Mouse (Mus musculus): ENCODE results near the gene F5. TPM values are rescaled to one million over a fixed set of nuclear protein-coding genes. Genes with fewer than 3 reads are reported as not detected.
"Not testable (repeated sequence)": the region's sequence is repeated elsewhere in the genome, so short reads cannot be mapped to it uniquely, and the experiment has no call there.

The F5 gene
- polyA plus RNA-seq, 1 experiment from 2014 or later: 0.04 TPM

GRCm38 (mm10) chr1:164215097-164215496, 63.5 kb downstream of the F5 start:
- ATAC-seq: no peak
- peaks cover 7% of the 10 kb centered on the region; the same call in 1 of the 2 replicates for H3K4me1 ChIP-seq (replicated peaks; ENCODE audit: control insufficient read depth, insufficient read depth, low read length)
- no peak overlapping the region for H3K4me3 ChIP-seq (replicated peaks; ENCODE audit: low read length)
- WGBS: 90% methylated on average over 3 of the region's 3 CpGs
- H3K4me2 ChIP-seq (ENCODE audit: low read length): no peak overlapping the region
- no peak overlapping the region for H3K27ac ChIP-seq (ENCODE audit: low read length)
- no peaks in the 10 kb centered on the region for H3K36me3 ChIP-seq (ENCODE audit: control insufficient read depth, insufficient read depth)
- H3K27me3 ChIP-seq (replicated peaks; ENCODE audit: control insufficient read depth, insufficient read depth, low read length): no peaks in the 10 kb centered on the region
- H3K9ac ChIP-seq (replicated peaks; ENCODE audit: low read depth, low read length): no peak overlapping the region
- no peaks in the 10 kb centered on the region for H3K9me3 ChIP-seq (ENCODE audit: control insufficient read depth, low read length)

GRCm38 (mm10) chr1:164215540-164215939, 63.9 kb downstream of the F5 start:
- no peaks in the 10 kb centered on the region for H3K27me3 ChIP-seq (replicated peaks; ENCODE audit: control insufficient read depth, insufficient read depth, low read length)
- H3K27ac ChIP-seq (ENCODE audit: low read length): no peak overlapping the region
- H3K4me2 ChIP-seq (ENCODE audit: low read length): no peak overlapping the region
- 63% methylated on average over 6 of the region's 6 CpGs for WGBS
- peaks cover 7% of the 10 kb centered on the region; the same call in 1 of the 2 replicates for H3K4me1 ChIP-seq (replicated peaks; ENCODE audit: control insufficient read depth, insufficient read depth, low read length)
- no peak overlapping the region for H3K4me3 ChIP-seq (replicated peaks; ENCODE audit: low read length)
- H3K9ac ChIP-seq (replicated peaks; ENCODE audit: low read depth, low read length): no peak overlapping the region
- no peaks in the 10 kb centered on the region for H3K36me3 ChIP-seq (ENCODE audit: control insufficient read depth, insufficient read depth)
- no peak for ATAC-seq
- H3K9me3 ChIP-seq (ENCODE audit: control insufficient read depth, low read length): no peaks in the 10 kb centered on the region

DNA sequence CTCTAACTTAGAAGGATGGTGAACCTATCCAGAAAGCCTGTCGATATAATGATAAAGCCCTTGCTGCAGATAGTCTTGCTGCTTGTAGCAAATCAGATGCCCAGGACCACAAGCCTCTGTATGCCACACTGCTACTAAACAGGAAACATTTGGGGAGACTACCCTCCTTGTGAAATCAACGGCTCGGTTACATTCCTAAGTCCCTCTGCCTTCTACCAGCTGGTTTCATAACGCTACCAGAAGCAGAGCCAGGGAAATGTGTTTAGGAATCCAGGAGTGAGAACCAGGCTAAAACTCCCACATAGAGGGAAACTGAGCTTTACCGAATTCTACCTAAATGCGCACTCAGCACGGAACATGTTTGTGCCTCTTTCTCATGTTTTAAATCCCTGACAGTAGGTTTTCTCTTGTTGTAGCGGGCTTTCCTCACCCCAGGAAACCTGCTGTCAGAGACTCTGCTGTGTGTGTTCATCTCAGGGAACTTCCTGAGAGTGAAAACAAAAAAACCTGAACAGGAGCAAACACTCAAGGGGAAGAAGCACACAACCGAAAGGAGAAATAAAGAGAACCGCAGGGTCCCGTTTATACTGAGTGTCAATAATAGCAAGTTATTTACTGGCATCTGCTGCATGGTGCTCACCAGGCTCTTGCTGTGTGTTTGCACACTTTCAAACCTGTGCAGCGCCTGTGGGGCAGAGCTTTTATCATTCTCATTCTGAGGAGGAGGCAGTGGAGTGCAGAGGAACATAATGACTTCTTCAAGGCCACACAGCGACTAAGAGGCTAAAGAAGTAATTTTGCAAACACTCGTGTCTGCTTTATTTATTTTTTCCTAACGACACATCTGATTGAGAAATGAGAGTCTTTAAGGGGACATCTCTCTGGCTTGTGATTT, 66.4 kb downstream of the F5 start:
- Histone ChIP-seq H3K4me3 (replicated peaks; ENCODE audit: low read length) (no peak overlapping the region), H3K36me3 (ENCODE audit: control insufficient read depth, insufficient read depth) (no peaks in the 10 kb centered on the region), H3K27ac (ENCODE audit: low read length) (no peak overlapping the region), H3K4me2 (ENCODE audit: low read length) (no peak overlapping the region), H3K4me1 (replicated peaks; ENCODE audit: control insufficient read depth, insufficient read depth, low read length) (peaks cover 7% of the 10 kb centered on the region; the same call in 1 of the 2 replicates), H3K9ac (replicated peaks; ENCODE audit: low read depth, low read length) (no peak overlapping the region), H3K27me3 (replicated peaks; ENCODE audit: control insufficient read depth, insufficient read depth, low read length) (0 out of 2 replicates have a peak, but pooled peaks cover under 1% of the 10 kb centered on the region), H3K9me3 (ENCODE audit: control insufficient read depth, low read length) (no peaks in the 10 kb centered on the region)
- 0 out of 2 replicates have a peak, but pooled peaks have one; percentile 8 for ATAC-seq
- WGBS: 26% methylated on average over 15 of the region's 15 CpGs

DNA sequence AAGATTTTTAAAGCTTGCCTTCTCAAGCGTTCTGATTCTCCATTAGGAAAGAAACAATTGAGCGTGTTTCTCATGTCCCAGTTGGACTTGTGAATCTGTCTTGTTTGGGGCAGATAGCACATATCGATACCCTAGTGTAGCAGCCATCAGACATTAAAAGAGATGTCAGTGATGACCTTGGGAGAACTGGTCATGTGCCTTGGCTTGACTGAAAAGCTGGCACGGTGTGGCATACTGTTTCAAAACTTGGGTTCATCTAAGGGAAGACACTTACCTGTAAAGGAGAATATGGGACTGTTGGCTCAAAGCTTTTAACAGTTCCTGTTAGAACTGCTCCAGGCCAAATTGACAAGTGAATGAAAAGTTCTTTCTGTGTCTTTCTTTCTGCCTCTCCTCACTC, 68.6 kb downstream of the F5 start:
- 87% methylated on average over 4 of the region's 4 CpGs for WGBS
- H3K9ac ChIP-seq (replicated peaks; ENCODE audit: low read depth, low read length): no peak overlapping the region
- peaks cover 4% of the 10 kb centered on the region; the same call in 1 of the 2 replicates for H3K4me1 ChIP-seq (replicated peaks; ENCODE audit: control insufficient read depth, insufficient read depth, low read length)

DNA sequence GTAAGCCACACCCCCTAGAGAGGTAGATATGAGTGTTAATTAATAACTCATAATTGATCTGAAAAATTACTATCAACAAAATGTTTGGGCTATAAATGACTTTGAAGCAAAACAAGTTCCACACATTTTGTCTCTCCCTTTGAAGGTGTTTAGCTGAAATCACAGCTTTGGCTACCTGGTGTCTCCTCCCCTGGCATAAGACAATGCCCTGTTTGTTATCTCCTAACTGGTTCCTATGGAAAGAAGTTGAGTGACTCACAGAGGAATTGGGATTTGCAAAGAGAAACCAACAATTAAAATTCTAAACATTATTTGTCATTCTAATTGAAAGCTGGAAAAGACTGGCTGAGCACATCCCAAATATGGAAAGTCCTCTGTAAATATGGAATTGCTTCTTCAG, 71.5 kb downstream of the F5 start:
- Histone ChIP-seq H3K27me3 (replicated peaks; ENCODE audit: control insufficient read depth, insufficient read depth, low read length) (0 out of 2 replicates have a peak, but pooled peaks cover 2% of the 10 kb centered on the region), H3K4me1 (replicated peaks; ENCODE audit: control insufficient read depth, insufficient read depth, low read length) (peaks cover under 1% of the 10 kb centered on the region; the same call in 1 of the 2 replicates)
- no peak for ATAC-seq

More for the DNA sequence above, 68.6 kb downstream of the F5 start:
- Histone ChIP-seq H3K4me2 (ENCODE audit: low read length) (no peak overlapping the region), H3K27ac (ENCODE audit: low read length) (no peak overlapping the region), H3K4me3 (replicated peaks; ENCODE audit: low read length) (no peak overlapping the region), H3K9me3 (ENCODE audit: control insufficient read depth, low read length) (no peaks in the 10 kb centered on the region), H3K27me3 (replicated peaks; ENCODE audit: control insufficient read depth, insufficient read depth, low read length) (0 out of 2 replicates have a peak, but pooled peaks cover 2% of the 10 kb centered on the region), H3K36me3 (ENCODE audit: control insufficient read depth, insufficient read depth) (no peaks in the 10 kb centered on the region)
- ATAC-seq: no peak

GRCm38 (mm10) chr1:164231937-164232570, 80.4 kb downstream of the F5 start:
- not testable (repeated sequence) for H3K9ac ChIP-seq (replicated peaks; ENCODE audit: low read depth, low read length); ATAC-seq
- 70% methylated on average over 2 of the region's 4 CpGs for WGBS

More for the DNA sequence above, 71.5 kb downstream of the F5 start:
- Histone ChIP-seq H3K27ac (ENCODE audit: low read length) (no peak overlapping the region), H3K4me2 (ENCODE audit: low read length) (no peak overlapping the region), H3K9ac (replicated peaks; ENCODE audit: low read depth, low read length) (no peak overlapping the region), H3K9me3 (ENCODE audit: control insufficient read depth, low read length) (no peaks in the 10 kb centered on the region), H3K4me3 (replicated peaks; ENCODE audit: low read length) (no peak overlapping the region), H3K36me3 (ENCODE audit: control insufficient read depth, insufficient read depth) (no peaks in the 10 kb centered on the region)

GRCm38 (mm10) chr1:164233447-164233846, 81.8 kb downstream of the F5 start:
- no peaks in the 10 kb centered on the region for H3K36me3 ChIP-seq (ENCODE audit: control insufficient read depth, insufficient read depth)
- ATAC-seq: no peak
- no peaks in the 10 kb centered on the region for H3K9me3 ChIP-seq (ENCODE audit: control insufficient read depth, low read length)
- 89% methylated on average over 1 of the region's 1 CpGs for WGBS
- no peak overlapping the region for H3K4me3 ChIP-seq (replicated peaks; ENCODE audit: low read length)
- H3K4me2 ChIP-seq (ENCODE audit: low read length): no peak overlapping the region
- H3K27me3 ChIP-seq (replicated peaks; ENCODE audit: control insufficient read depth, insufficient read depth, low read length): no peaks in the 10 kb centered on the region
- no peak overlapping the region for H3K9ac ChIP-seq (replicated peaks; ENCODE audit: low read depth, low read length)
- H3K27ac ChIP-seq (ENCODE audit: low read length): no peak overlapping the region
- no peaks in the 10 kb centered on the region for H3K4me1 ChIP-seq (replicated peaks; ENCODE audit: control insufficient read depth, insufficient read depth, low read length)

More at GRCm38 (mm10) chr1:164231937-164232570, 80.4 kb downstream of the F5 start:
- H3K4me2 ChIP-seq (ENCODE audit: low read length); H3K4me1 ChIP-seq (replicated peaks; ENCODE audit: control insufficient read depth, insufficient read depth, low read length); H3K27ac ChIP-seq (ENCODE audit: low read length); H3K27me3 ChIP-seq (replicated peaks; ENCODE audit: control insufficient read depth, insufficient read depth, low read length); H3K9me3 ChIP-seq (ENCODE audit: control insufficient read depth, low read length); H3K4me3 ChIP-seq (replicated peaks; ENCODE audit: low read length); H3K36me3 ChIP-seq (ENCODE audit: control insufficient read depth, insufficient read depth): not testable (repeated sequence)

DNA sequence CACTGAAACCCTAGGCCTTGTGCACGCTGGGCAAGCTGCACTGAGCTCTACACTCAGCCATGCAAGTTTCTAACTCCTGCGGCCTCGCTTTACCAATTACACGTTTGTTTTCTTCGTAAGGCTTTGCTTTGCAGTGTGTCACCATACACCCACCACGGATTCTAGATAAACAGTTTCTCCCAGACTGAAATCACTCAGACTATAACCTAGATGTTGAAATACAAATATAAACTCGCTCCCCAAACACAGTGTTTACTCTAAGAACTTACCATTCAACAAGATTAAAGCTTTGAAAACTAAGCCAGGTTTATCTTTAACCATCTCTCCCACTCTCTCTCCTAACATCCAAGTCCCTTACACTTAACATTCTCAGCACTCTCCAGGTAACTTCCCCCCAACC, 83.4 kb downstream of the F5 start:
- ATAC-seq: no peak
- Histone ChIP-seq H3K4me3 (replicated peaks; ENCODE audit: low read length) (no peak overlapping the region), H3K36me3 (ENCODE audit: control insufficient read depth, insufficient read depth) (no peaks in the 10 kb centered on the region), H3K9me3 (ENCODE audit: control insufficient read depth, low read length) (no peaks in the 10 kb centered on the region), H3K9ac (replicated peaks; ENCODE audit: low read depth, low read length) (no peak overlapping the region), H3K4me2 (ENCODE audit: low read length) (no peak overlapping the region), H3K27me3 (replicated peaks; ENCODE audit: control insufficient read depth, insufficient read depth, low read length) (no peaks in the 10 kb centered on the region), H3K27ac (ENCODE audit: low read length) (no peak overlapping the region), H3K4me1 (replicated peaks; ENCODE audit: control insufficient read depth, insufficient read depth, low read length) (no peaks in the 10 kb centered on the region)
- 62% methylated on average over 7 of the region's 7 CpGs for WGBS

DNA sequence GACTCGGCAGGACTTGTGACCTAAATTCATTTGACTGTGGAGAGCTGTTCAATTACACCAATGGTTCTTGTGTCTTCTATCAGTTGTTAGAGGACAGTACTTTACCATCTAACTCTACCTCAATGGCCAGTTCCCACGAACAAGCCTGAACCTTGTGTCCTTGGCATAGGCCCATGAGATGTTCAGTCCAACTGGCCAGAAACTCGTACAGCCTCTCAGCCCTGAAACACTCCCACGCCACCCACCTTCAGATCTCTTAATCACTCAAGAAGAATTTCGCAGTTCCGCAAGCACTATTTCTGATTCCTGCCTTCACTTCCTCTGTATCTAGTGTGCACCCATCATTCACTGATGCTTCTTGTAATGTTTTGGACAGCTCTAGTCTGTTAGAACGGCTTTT, 84.4 kb downstream of the F5 start:
- 58% methylated on average over 7 of the region's 7 CpGs for WGBS
- H3K4me1 ChIP-seq (replicated peaks; ENCODE audit: control insufficient read depth, insufficient read depth, low read length): no peaks in the 10 kb centered on the region
- no peaks in the 10 kb centered on the region for H3K9me3 ChIP-seq (ENCODE audit: control insufficient read depth, low read length)
- H3K9ac ChIP-seq (replicated peaks; ENCODE audit: low read depth, low read length): no peak overlapping the region
- no peaks in the 10 kb centered on the region for H3K27me3 ChIP-seq (replicated peaks; ENCODE audit: control insufficient read depth, insufficient read depth, low read length)
- ATAC-seq: no peak
- no peak overlapping the region for H3K4me2 ChIP-seq (ENCODE audit: low read length)
- H3K4me3 ChIP-seq (replicated peaks; ENCODE audit: low read length): no peak overlapping the region
- no peaks in the 10 kb centered on the region for H3K36me3 ChIP-seq (ENCODE audit: control insufficient read depth, insufficient read depth)
- H3K27ac ChIP-seq (ENCODE audit: low read length): no peak overlapping the region

Measured in forebrain, embryonic 16.5 days (tissue).